Mouse (Mus musculus): Measurements from ENCODE around the gene Igdcc3. TPM values are rescaled to one million over a fixed set of nuclear protein-coding genes. Genes with fewer than 3 reads are reported as not detected.

The Igdcc3 gene
- polyA plus RNA-seq, 1 experiment: not detected

DNA sequence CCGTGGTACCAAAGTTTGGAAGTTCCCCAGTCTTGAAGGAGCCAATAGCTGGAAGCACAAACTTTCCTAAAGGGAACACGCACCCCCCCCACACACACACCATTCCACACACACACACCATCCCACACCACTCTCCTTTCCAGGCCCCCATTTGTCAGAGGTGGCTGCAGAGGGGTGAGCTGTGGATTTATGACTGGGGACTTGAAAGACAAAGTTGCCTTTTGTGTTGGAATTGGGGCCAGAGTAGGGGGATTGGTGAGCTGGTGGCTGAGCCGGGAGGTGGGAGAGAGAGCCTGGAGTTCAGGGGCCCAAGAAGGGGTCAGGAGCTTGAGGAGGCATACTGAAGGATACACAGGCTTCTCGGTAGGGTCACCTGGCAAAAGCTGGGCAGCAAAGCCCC lies 28.0 kb downstream of the Igdcc3 start:
- H3K4me3 ChIP-seq (ENCODE audit: insufficient read depth, low read length): no peak overlapping the region
- no peak overlapping the region for H3K27ac ChIP-seq (ENCODE audit: insufficient read depth, low read depth, low read length)
- no peaks in the 10 kb centered on the region for H3K4me1 ChIP-seq (ENCODE audit: control insufficient read depth, insufficient read depth, low read length)
- TF ChIP-seq POLR2A (IDR thresholded peaks at IDR 0.05; ENCODE audit: borderline replicate concordance, low read depth, low read length) (no peak), CTCF (IDR thresholded peaks at IDR 0.05; ENCODE audit: low read depth, low read length) (no peak)

DNA sequence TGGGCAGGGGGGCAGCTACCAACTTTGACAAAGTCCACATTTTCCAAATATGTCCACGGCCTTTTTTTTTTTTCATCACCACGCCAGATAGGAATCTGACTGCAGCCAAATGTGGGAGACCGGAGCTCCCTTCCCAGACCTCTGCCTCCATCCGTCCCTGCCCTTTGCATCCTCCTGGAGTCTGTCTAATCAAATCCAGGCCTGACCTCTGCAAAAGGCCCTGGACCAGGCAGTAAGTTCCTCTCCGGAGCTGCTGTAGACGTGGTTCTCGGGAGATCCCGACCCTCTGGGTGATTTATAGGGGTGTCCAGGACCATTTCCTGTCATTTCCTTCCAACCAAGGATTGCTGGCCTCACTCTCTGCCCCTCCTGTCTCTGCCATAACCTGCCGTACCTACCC lies 31.7 kb downstream of the Igdcc3 start:
- no peak overlapping the region for H3K4me3 ChIP-seq (ENCODE audit: insufficient read depth, low read length)
- H3K4me1 ChIP-seq (ENCODE audit: control insufficient read depth, insufficient read depth, low read length): no peaks in the 10 kb centered on the region
- H3K27ac ChIP-seq (ENCODE audit: insufficient read depth, low read depth, low read length): no peak overlapping the region
- no peak for TF ChIP-seq POLR2A (IDR thresholded peaks at IDR 0.05; ENCODE audit: borderline replicate concordance, low read depth, low read length)
- no peak for TF ChIP-seq CTCF (IDR thresholded peaks at IDR 0.05; ENCODE audit: low read depth, low read length)

GRCm38 (mm10) chr9:65175234-65175938 lies 34.4 kb downstream of the Igdcc3 start:
- Histone ChIP-seq H3K4me1 (ENCODE audit: control insufficient read depth, insufficient read depth, low read length) (no peaks in the 10 kb centered on the region), H3K27ac (ENCODE audit: insufficient read depth, low read depth, low read length) (no peak overlapping the region), H3K4me3 (ENCODE audit: insufficient read depth, low read length) (no peak overlapping the region)
- no peak for TF ChIP-seq POLR2A (IDR thresholded peaks at IDR 0.05; ENCODE audit: borderline replicate concordance, low read depth, low read length)
- TF ChIP-seq CTCF (IDR thresholded peaks at IDR 0.05; ENCODE audit: low read depth, low read length): no peak

GRCm38 (mm10) chr9:65175939-65176871 lies 35.2 kb downstream of the Igdcc3 start:
- Histone ChIP-seq H3K27ac (ENCODE audit: insufficient read depth, low read depth, low read length) (no peak overlapping the region), H3K4me3 (ENCODE audit: insufficient read depth, low read length) (no peak overlapping the region), H3K4me1 (ENCODE audit: control insufficient read depth, insufficient read depth, low read length) (no peaks in the 10 kb centered on the region)
- no peak for TF ChIP-seq CTCF (IDR thresholded peaks at IDR 0.05; ENCODE audit: low read depth, low read length)
- no peak for TF ChIP-seq POLR2A (IDR thresholded peaks at IDR 0.05; ENCODE audit: borderline replicate concordance, low read depth, low read length)

- Histone ChIP-seq H3K27ac (ENCODE audit: insufficient read depth, low read depth, low read length) (no peak overlapping the region), H3K4me3 (ENCODE audit: insufficient read depth, low read length) (no peak overlapping the region), H3K4me1 (ENCODE audit: control insufficient read depth, insufficient read depth, low read length) (no peaks in the 10 kb centered on the region)
- TF ChIP-seq POLR2A (IDR thresholded peaks at IDR 0.05; ENCODE audit: borderline replicate concordance, low read depth, low read length) (no peak), CTCF (IDR thresholded peaks at IDR 0.05; ENCODE audit: low read depth, low read length) (no peak)
Measured at GRCm38 (mm10) chr9:65177497-65177896, 36.5 kb downstream of the Igdcc3 start.

DNA sequence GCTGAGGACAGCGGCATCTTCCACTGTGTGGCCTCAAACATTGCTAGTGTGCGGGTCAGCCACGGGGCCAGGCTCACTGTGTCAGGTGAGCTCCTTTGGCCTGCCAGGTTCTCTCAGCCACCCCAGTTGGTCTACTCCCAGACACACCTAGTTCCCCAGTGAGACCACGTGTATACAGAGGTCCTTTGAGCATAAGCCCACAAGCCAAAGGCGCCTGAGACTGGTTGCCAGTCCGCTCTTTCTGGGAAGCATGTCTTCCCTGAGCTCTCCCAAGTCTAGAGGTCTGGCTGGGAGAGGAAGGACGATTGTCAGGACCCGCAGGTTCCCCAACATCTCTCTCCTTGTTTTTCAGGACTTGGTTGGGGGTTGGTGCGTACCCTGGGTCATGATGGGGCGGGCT lies 36.9 kb downstream of the Igdcc3 start:
- TF ChIP-seq POLR2A (IDR thresholded peaks at IDR 0.05; ENCODE audit: borderline replicate concordance, low read depth, low read length): no peak
- no peak for TF ChIP-seq CTCF (IDR thresholded peaks at IDR 0.05; ENCODE audit: low read depth, low read length)
- Histone ChIP-seq H3K4me3 (ENCODE audit: insufficient read depth, low read length) (no peak overlapping the region), H3K4me1 (ENCODE audit: control insufficient read depth, insufficient read depth, low read length) (no peaks in the 10 kb centered on the region), H3K27ac (ENCODE audit: insufficient read depth, low read depth, low read length) (no peak overlapping the region)

DNA sequence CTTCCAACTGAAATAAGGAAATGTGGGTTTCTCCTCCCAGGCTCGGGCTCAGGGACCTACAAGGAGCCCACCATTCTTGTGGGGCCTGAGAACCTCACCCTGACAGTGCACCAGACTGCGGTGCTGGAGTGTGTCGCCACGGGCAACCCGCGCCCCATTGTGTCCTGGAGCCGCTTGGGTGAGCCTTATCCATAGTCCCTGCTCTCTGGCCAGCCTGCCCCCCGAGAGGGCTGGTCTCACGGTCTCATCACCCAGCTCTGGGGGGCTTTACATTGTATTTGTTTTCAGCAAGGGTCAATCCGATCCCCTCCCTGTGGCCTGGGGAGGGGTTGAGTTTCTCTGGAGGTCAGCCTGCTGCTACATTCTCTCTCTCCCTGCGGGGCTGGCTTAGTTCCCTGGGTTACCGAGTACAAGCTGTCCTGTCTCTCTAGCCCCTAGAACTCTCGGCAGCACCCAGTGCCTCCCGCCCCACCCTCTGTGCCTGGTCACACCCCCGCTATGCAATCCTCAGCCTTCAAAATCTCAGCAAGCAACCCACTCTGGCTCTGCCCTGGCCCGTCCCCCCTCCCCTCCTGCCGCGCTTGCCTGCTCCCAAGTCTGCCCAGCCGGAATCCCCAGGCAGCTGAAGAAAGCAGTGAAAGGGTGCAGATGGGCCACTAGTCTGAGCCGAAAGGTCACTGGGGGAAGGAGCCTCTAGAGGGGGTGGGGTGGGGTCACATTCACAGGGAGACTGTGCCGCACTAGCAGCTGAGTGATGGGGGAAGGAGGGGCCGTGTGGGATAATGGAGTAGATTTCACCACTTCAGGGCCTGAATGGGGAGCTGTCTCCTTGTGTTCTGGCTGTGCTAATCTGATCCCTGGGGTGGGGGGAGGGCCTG lies 37.6 kb downstream of the Igdcc3 start:
- TF ChIP-seq POLR2A (IDR thresholded peaks at IDR 0.05; ENCODE audit: borderline replicate concordance, low read depth, low read length): no peak
- no peak for TF ChIP-seq CTCF (IDR thresholded peaks at IDR 0.05; ENCODE audit: low read depth, low read length)
- Histone ChIP-seq H3K27ac (ENCODE audit: insufficient read depth, low read depth, low read length) (no peak overlapping the region), H3K4me1 (ENCODE audit: control insufficient read depth, insufficient read depth, low read length) (no peaks in the 10 kb centered on the region), H3K4me3 (ENCODE audit: insufficient read depth, low read length) (no peak overlapping the region)

- TF ChIP-seq POLR2A (IDR thresholded peaks at IDR 0.05; ENCODE audit: borderline replicate concordance, low read depth, low read length): no peak
- TF ChIP-seq CTCF (IDR thresholded peaks at IDR 0.05; ENCODE audit: low read depth, low read length): no peak
- Histone ChIP-seq H3K4me1 (ENCODE audit: control insufficient read depth, insufficient read depth, low read length) (no peaks in the 10 kb centered on the region), H3K4me3 (ENCODE audit: insufficient read depth, low read length) (no peak overlapping the region), H3K27ac (ENCODE audit: insufficient read depth, low read depth, low read length) (no peak overlapping the region)
Measured at GRCm38 (mm10) chr9:65179817-65180624, 39.0 kb downstream of the Igdcc3 start.

- H3K27ac ChIP-seq (ENCODE audit: insufficient read depth, low read depth, low read length): no peak overlapping the region
- H3K4me3 ChIP-seq (ENCODE audit: insufficient read depth, low read length): no peak overlapping the region
- peaks cover 6% of the 10 kb centered on the region; the same call in 1 of the 2 replicates for H3K4me1 ChIP-seq (ENCODE audit: control insufficient read depth, insufficient read depth, low read length)
- no peak for TF ChIP-seq POLR2A (IDR thresholded peaks at IDR 0.05; ENCODE audit: borderline replicate concordance, low read depth, low read length)
- TF ChIP-seq CTCF (IDR thresholded peaks at IDR 0.05; ENCODE audit: low read depth, low read length): peak; percentile 37; the same call in 1 of the 2 replicates
Measured at GRCm38 (mm10) chr9:65188599-65188998, 47.6 kb downstream of the Igdcc3 start.

Measured in bone marrow macrophage, adult 2 months (primary cell).